Comparison of ENCODE assay signal across 24 mouse cellular contexts in the genomic region with DNA sequence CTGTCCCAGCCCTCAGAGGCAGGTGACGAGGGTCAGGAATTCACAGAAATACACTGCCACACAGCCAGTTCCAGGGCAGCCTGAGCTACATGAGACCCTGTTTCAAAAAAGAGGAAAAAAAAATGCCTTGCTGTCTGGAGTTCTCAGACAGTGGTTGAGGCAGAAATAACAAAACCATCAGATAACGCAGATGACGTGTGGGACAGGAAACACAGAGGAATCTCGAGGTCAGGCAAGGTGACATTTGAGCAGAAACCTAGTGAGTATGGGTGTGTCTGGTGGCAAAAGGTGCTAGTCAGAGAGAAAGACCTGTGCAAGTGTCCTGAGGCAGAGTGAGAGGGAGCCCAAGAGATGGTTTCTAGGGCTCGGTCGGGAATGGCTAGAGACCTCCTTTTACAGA. TPM values are rescaled to one million over a fixed set of nuclear protein-coding genes. Genes with fewer than 3 reads are reported as not detected.
DNase-seq lines count a peak whose midpoint lies in the region; ATAC-seq lines count a peak whose summit lies in the region.
"Had no signal": no experiment of that assay in that cellular context is flagged by ENCODE, and none has a peak within 500 bp of the region (broad histone marks: within the 10 kb centered on the region; RNA-seq: fewer than 3 reads in every experiment).

No protein-coding gene starts in this region.

- no peak overlapping the region for H3K27ac ChIP-seq in neural tube, embryonic 15.5 days (replicated peaks)
- H3K27ac ChIP-seq: embryonic facial prominence, embryonic 15.5 days; forebrain, embryonic 10.5 days; forebrain, embryonic 15.5 days; heart, adult 2 months; heart, embryonic 15.5 days; hindbrain, embryonic 13.5 days; hindbrain, postnatal 0 days had no signal

- peaks cover 13% of the 10 kb centered on the region for H3K4me1 ChIP-seq in neural tube, embryonic 15.5 days

- H3K36me3 ChIP-seq in neural tube, embryonic 15.5 days: no peaks in the 10 kb centered on the region
- H3K36me3 ChIP-seq: embryonic facial prominence, embryonic 15.5 days; forebrain, embryonic 10.5 days; forebrain, embryonic 15.5 days; heart, embryonic 15.5 days; hindbrain, embryonic 13.5 days had no signal

- no peak overlapping the region for H3K4me2 ChIP-seq in neural tube, embryonic 15.5 days
- H3K4me2 ChIP-seq: embryonic facial prominence, embryonic 15.5 days; forebrain, embryonic 15.5 days; heart, embryonic 11.5 days; heart, embryonic 15.5 days; hindbrain, embryonic 13.5 days had no signal

- no peak overlapping the region for H3K9ac ChIP-seq in neural tube, embryonic 15.5 days (replicated peaks)
- H3K9ac ChIP-seq: embryonic facial prominence, embryonic 15.5 days; forebrain, embryonic 15.5 days; heart, embryonic 15.5 days; hindbrain, embryonic 13.5 days had no signal

- H3K9me3 ChIP-seq in neural tube, embryonic 15.5 days (replicated peaks): no peaks in the 10 kb centered on the region
- H3K9me3 ChIP-seq: embryonic facial prominence, embryonic 15.5 days; forebrain, embryonic 10.5 days; forebrain, embryonic 15.5 days; heart, embryonic 15.5 days; hindbrain, embryonic 13.5 days had no signal

- peak; percentile 84 for DNase-seq in CD4-positive helper T cell, adult 2 months (ENCODE audit: low read depth, low spot score)
- DNase-seq in CD4-positive, CD25-positive, alpha-beta regulatory T cell, adult 2 months (ENCODE audit: low read depth, low spot score): peak; percentile 85
- DNase-seq in natural killer cell, adult 2 months (ENCODE audit: low spot score in 2 of 2): peak; percentile 46 to 54
- DNase-seq in left cerebral cortex, adult 8-10 months (ENCODE audit: low spot score in 2 of 2): no peak
- no peak for DNase-seq in layer of hippocampus, postnatal 14 days (ENCODE audit: low spot score in 2 of 2)
- DNase-seq: adrenal gland, postnatal 10 days; cerebellum, adult 11 months; cerebellum, adult 8-10 months; cerebellum, postnatal 14 days; embryo, embryonic 11 days; gastrocnemius, postnatal 14 days; heart, adult 2 months; heart, postnatal 14 days had no signal

- WGBS in neural tube, embryonic 15.5 days: 84% methylated on average over 6 of the region's 6 CpGs

- ATAC-seq in activated CD4-positive, CD25-positive, alpha-beta regulatory T cell, adult 4 months: peak; percentile 61
- no peak for ATAC-seq in neural tube, embryonic 15.5 days (ENCODE audit: low FRiP score)
- ATAC-seq: forebrain, embryonic 15.5 days; hindbrain, postnatal 0 days had no signal

- no peak overlapping the region for H3K4me3 ChIP-seq in neural tube, embryonic 15.5 days (replicated peaks)
- H3K4me3 ChIP-seq: embryonic facial prominence, embryonic 15.5 days; erythroblast, embryonic 14.5 days; forebrain, embryonic 10.5 days; forebrain, embryonic 15.5 days; heart, adult 2 months; heart, embryonic 15.5 days; hindbrain, embryonic 13.5 days had no signal

- H3K27me3 ChIP-seq in neural tube, embryonic 15.5 days (replicated peaks): peaks cover 12% of the 10 kb centered on the region
- H3K27me3 ChIP-seq: CH12.LX; heart, embryonic 15.5 days had no signal

RNA-seq across cellular contexts. Expression of gene Pde4a, which starts 6.8 kb away (rescaled TPM):
- polyA plus RNA-seq in activated CD4-positive, CD25-positive, alpha-beta regulatory T cell, adult 4 months (2017; shearing (Covaris generic)): 1 to 10 TPM in 1 of 2 experiments, under 1 TPM in 1; 0.44 to 1.1 TPM
- 10 to 100 TPM; 91.9 to 94.8 (median 93.7) TPM for total RNA-seq in left cerebral cortex, adult 8-10 months (2022)
- 37.4 and 42.1 TPM in 2 replicates for polyA plus RNA-seq in neural tube, embryonic 15.5 days (2015; fragmentation: Nextera tagmentation; extraction: Ambion mirVana)
- total RNA-seq in layer of hippocampus, postnatal 14 days (2021): 10 to 100 TPM; 63.8 to 69.9 TPM

RNA-seq across cellular contexts. Expression of gene Cdc37, which starts 22.6 kb away (rescaled TPM):
- polyA plus RNA-seq in activated CD4-positive, CD25-positive, alpha-beta regulatory T cell, adult 4 months (2017; shearing (Covaris generic)): 100 to 1,000 TPM; 102 to 129 TPM
- 100 to 1,000 TPM; 116 to 150 (median 135) TPM for total RNA-seq in left cerebral cortex, adult 8-10 months (2022)
- 199 and 230 TPM in 2 replicates for polyA plus RNA-seq in neural tube, embryonic 15.5 days (2015; fragmentation: Nextera tagmentation; extraction: Ambion mirVana)
- 100 to 1,000 TPM; 129 to 136 TPM for total RNA-seq in layer of hippocampus, postnatal 14 days (2021)

RNA-seq across cellular contexts. Expression of gene Tyk2, which starts 41.3 kb away (rescaled TPM):
- 10 to 100 TPM; 30.0 to 60.9 TPM for polyA plus RNA-seq in activated CD4-positive, CD25-positive, alpha-beta regulatory T cell, adult 4 months (2017; shearing (Covaris generic))
- total RNA-seq in left cerebral cortex, adult 8-10 months (2022): 10 to 100 TPM; 11.1 to 14.5 (median 13.3) TPM
- polyA plus RNA-seq in neural tube, embryonic 15.5 days (2015; fragmentation: Nextera tagmentation; extraction: Ambion mirVana): 9.9 and 12.4 TPM in 2 replicates
- 10 to 100 TPM; 14.2 to 14.3 TPM for total RNA-seq in layer of hippocampus, postnatal 14 days (2021)

Comparison
In these comparisons a context has a peak if more than half of its experiments do, and no peak if none do; other contexts are left out.
1. DNase-seq: peak in CD4-positive helper T cell, adult 2 months (single experiment), CD4-positive, CD25-positive, alpha-beta regulatory T cell, adult 2 months (single experiment) and natural killer cell, adult 2 months (2 of 2); none in left cerebral cortex, adult 8-10 months (0 of 2) and layer of hippocampus, postnatal 14 days (0 of 2).